Mouse (Mus musculus) MN1 (cell line): Measurements from ENCODE around the gene Il10rb.

ENCODE experiments used
- DNase-seq: peaks from one replicate; pipeline ENCODE4 v3.0.0-alpha.2; 2016; ENCODE audit warnings: low spot score

The Il10rb gene

GRCm38 (mm10) chr16:91450137-91451064, 44.4 kb downstream of the Il10rb start:
- no peak for DNase-seq

- DNase-seq = no peak
Observed at GRCm38 (mm10) chr16:91451949-91452348, 46.0 kb downstream of the Il10rb start.

GRCm38 (mm10) chr16:91452363-91452896, 46.5 kb downstream of the Il10rb start:
- no peak for DNase-seq

GRCm38 (mm10) chr16:91455868-91456267, 49.9 kb downstream of the Il10rb start:
- DNase-seq = no peak

GRCm38 (mm10) chr16:91458301-91458746, 52.4 kb downstream of the Il10rb start:
- DNase-seq = no peak

GRCm38 (mm10) chr16:91458976-91459375, 53.0 kb downstream of the Il10rb start:
- DNase-seq = no peak

GRCm38 (mm10) chr16:91459396-91459795, 53.4 kb downstream of the Il10rb start:
- no peak for DNase-seq

GRCm38 (mm10) chr16:91459841-91460370, 53.9 kb downstream of the Il10rb start:
- DNase-seq = no peak

- DNase-seq = no peak
Observed at GRCm38 (mm10) chr16:91461066-91461638, 55.2 kb downstream of the Il10rb start.

- DNase-seq = no peak
Observed at GRCm38 (mm10) chr16:91461773-91462181, 55.8 kb downstream of the Il10rb start.

- no peak for DNase-seq
Observed at GRCm38 (mm10) chr16:91462644-91463043, 56.7 kb downstream of the Il10rb start.

- no peak for DNase-seq
Observed at GRCm38 (mm10) chr16:91463400-91463799, 57.4 kb downstream of the Il10rb start.

GRCm38 (mm10) chr16:91463836-91464400, 58.0 kb downstream of the Il10rb start:
- DNase-seq = no peak

- DNase-seq = peak; percentile 83
Observed at GRCm38 (mm10) chr16:91464594-91465504, 58.9 kb downstream of the Il10rb start.

GRCm38 (mm10) chr16:91465505-91466240, 59.7 kb downstream of the Il10rb start:
- DNase-seq = no peak

- peak; percentile 37 for DNase-seq
Observed at GRCm38 (mm10) chr16:91466566-91466965, 60.6 kb downstream of the Il10rb start.

- DNase-seq = no peak
Observed at GRCm38 (mm10) chr16:91470470-91470869, 64.5 kb downstream of the Il10rb start.

GRCm38 (mm10) chr16:91471481-91471880, 65.5 kb downstream of the Il10rb start:
- DNase-seq = no peak
